Mouse (Mus musculus): Measurements from ENCODE around the gene C1qtnf3.

GRCm38 (mm10) chr15:10980712-10981111, 28.6 kb downstream of the C1qtnf3 start:
- TF ChIP-seq POLR2A (IDR thresholded peaks at IDR 0.05; ENCODE audit: control insufficient read depth, extremely low read depth, insufficient read depth, low read length, poor library complexity) (no peak), CTCF (IDR thresholded peaks at IDR 0.05; ENCODE audit: borderline replicate concordance, control insufficient read depth, extremely low read depth, insufficient read depth, low read length, poor library complexity) (no peak)
